Comparison of ENCODE assay signal across 7 mouse cellular contexts in genomic region chr5:115907037-115908009, GRCm38 (mm10).
DNase-seq lines count a peak whose midpoint lies in the region; ATAC-seq and TF ChIP-seq lines count a peak whose summit lies in the region.

No protein-coding gene starts in this region.

- H3K4me1 ChIP-seq in intestine, postnatal 0 days (replicated peaks; ENCODE audit: control insufficient read depth, insufficient read depth, low read length): no peaks in the 10 kb centered on the region
- H3K4me1 ChIP-seq in limb, embryonic 14.5 days (ENCODE audit: control insufficient read depth, insufficient read depth, low read length): peaks cover 10% of the 10 kb centered on the region
- H3K4me1 ChIP-seq in midbrain, postnatal 0 days (ENCODE audit: insufficient read depth, low read length): no peaks in the 10 kb centered on the region; the same call in 1 of the 2 replicates

- WGBS in intestine, postnatal 0 days: 23% methylated on average over 38 of the region's 38 CpGs
- WGBS in limb, embryonic 14.5 days: 5% methylated on average over 38 of the region's 38 CpGs
- 6% methylated on average over 38 of the region's 38 CpGs for WGBS in midbrain, postnatal 0 days

- peak; percentile 81 for DNase-seq in adrenal gland, postnatal 14 days
- peak; percentile 81 to 87 for DNase-seq in cerebellum, postnatal 25 days
- DNase-seq in frontal cortex, postnatal 25 days (ENCODE audit: low spot score in 2 of 2): peak; percentile 41 to 55
- DNase-seq in limb, embryonic 14.5 days (ENCODE audit: low spot score): peak; percentile 53
- peak; percentile 84 for DNase-seq in midbrain, postnatal 0 days (ENCODE audit: low spot score)
- DNase-seq in adipocyte (ENCODE audit: low spot score): no peak

- TF ChIP-seq CTCF in intestine, postnatal 0 days (IDR thresholded peaks at IDR 0.05; ENCODE audit: low read depth): peak; percentile 59
- TF ChIP-seq CTCF in midbrain, postnatal 0 days (IDR thresholded peaks at IDR 0.05): peak; percentile 78

- H3K27ac ChIP-seq in intestine, postnatal 0 days (ENCODE audit: low read depth, low read length): no peak overlapping the region; the same call in 1 of the 2 replicates
- no peak overlapping the region for H3K27ac ChIP-seq in limb, embryonic 14.5 days (replicated peaks; ENCODE audit: low read depth, low read length)
- H3K27ac ChIP-seq in midbrain, postnatal 0 days (ENCODE audit: low read depth, low read length): peak overlapping the region; percentile 81

- peak overlapping the region; percentile 57 for H3K4me2 ChIP-seq in intestine, postnatal 0 days (replicated peaks; ENCODE audit: low read depth)
- peak overlapping the region; percentile 74 for H3K4me2 ChIP-seq in limb, embryonic 14.5 days (replicated peaks; ENCODE audit: low read depth, low read length, severe bottlenecking)
- H3K4me2 ChIP-seq in midbrain, postnatal 0 days (ENCODE audit: low read depth, low read length, poor library complexity, severe bottlenecking): peak overlapping the region; percentile 77

- peak; percentile 61 for ATAC-seq in intestine, postnatal 0 days
- peak; percentile 56 for ATAC-seq in limb, embryonic 14.5 days (ENCODE audit: low FRiP score, low read depth)
- ATAC-seq in midbrain, postnatal 0 days (ENCODE audit: low FRiP score): peak; percentile 80

- TF ChIP-seq POLR2A in limb, embryonic 14.5 days (IDR thresholded peaks at IDR 0.05; ENCODE audit: borderline replicate concordance, extremely low read depth, insufficient read depth, insufficient read length): no peak

- H3K36me3 ChIP-seq in intestine, postnatal 0 days (ENCODE audit: control insufficient read depth, insufficient read depth): no peaks in the 10 kb centered on the region
- H3K36me3 ChIP-seq in limb, embryonic 14.5 days (ENCODE audit: control insufficient read depth, insufficient read depth, low read length): no peaks in the 10 kb centered on the region
- no peaks in the 10 kb centered on the region for H3K36me3 ChIP-seq in midbrain, postnatal 0 days (ENCODE audit: insufficient read depth, low read length)

- H3K9me3 ChIP-seq in intestine, postnatal 0 days (ENCODE audit: control insufficient read depth): no peaks in the 10 kb centered on the region
- H3K9me3 ChIP-seq in limb, embryonic 14.5 days (ENCODE audit: control insufficient read depth, low read length): no peaks in the 10 kb centered on the region
- no peaks in the 10 kb centered on the region for H3K9me3 ChIP-seq in midbrain, postnatal 0 days (ENCODE audit: low read length)

- H3K9ac ChIP-seq in intestine, postnatal 0 days (ENCODE audit: low read depth, low read length): no peak overlapping the region
- peak overlapping the region; percentile 41 for H3K9ac ChIP-seq in limb, embryonic 14.5 days (ENCODE audit: low read depth, low read length, severe bottlenecking)
- H3K9ac ChIP-seq in midbrain, postnatal 0 days (replicated peaks; ENCODE audit: low read length, poor library complexity, severe bottlenecking): peak overlapping the region; percentile 67

- no peaks in the 10 kb centered on the region for H3K27me3 ChIP-seq in intestine, postnatal 0 days (replicated peaks; ENCODE audit: control insufficient read depth, insufficient read depth, low read length)
- no peaks in the 10 kb centered on the region for H3K27me3 ChIP-seq in limb, embryonic 14.5 days (ENCODE audit: control insufficient read depth, insufficient read depth, low read length)
- no peaks in the 10 kb centered on the region for H3K27me3 ChIP-seq in midbrain, postnatal 0 days (ENCODE audit: insufficient read depth, low read length)

- H3K4me3 ChIP-seq in intestine, postnatal 0 days (ENCODE audit: low read depth, low read length): peak overlapping the region; percentile 23
- H3K4me3 ChIP-seq in limb, embryonic 14.5 days (replicated peaks; ENCODE audit: low read length): peak overlapping the region; percentile 33
- H3K4me3 ChIP-seq in midbrain, postnatal 0 days (ENCODE audit: low read depth, low read length): peak overlapping the region; percentile 57
